Mouse (Mus musculus): ENCODE data around the gene Tmeff2. TPM values are rescaled to one million over a fixed set of nuclear protein-coding genes. Genes with fewer than 3 reads are reported as not detected.
A peak's percentile ranks its signal among the peaks of the same experiment; 100 is the strongest.

The Tmeff2 gene
- polyA plus RNA-seq, 2 experiments: 0.29 to 0.41 TPM

GRCm38 (mm10) chr1:50926374-50927060, 26.1 kb downstream of the Tmeff2 start:
- Histone ChIP-seq H3K27ac (no peak overlapping the region), H3K4me3 (ENCODE audit: insufficient read depth in 1 of 2, low read depth in 2 of 2, low read length in 2 of 2) (peak overlapping the region; percentile 8 to 37; a peak in 3 of 4 replicates), H3K9me3 (ENCODE audit: control insufficient read depth, low read length) (no peaks in the 10 kb centered on the region), H3K4me1 (replicated peaks; ENCODE audit: control insufficient read depth in 2 of 2, insufficient read depth in 2 of 2, low read length in 1 of 2) (no peaks in the 10 kb centered on the region), H3K4me2 (ENCODE audit: low read depth) (peak overlapping the region; percentile 62), H3K27me3 (ENCODE audit: control insufficient read depth, insufficient read depth, low read length) (peaks cover 42% of the 10 kb centered on the region), H3K36me3 (replicated peaks; ENCODE audit: control insufficient read depth, insufficient read depth, low read depth) (no peaks in the 10 kb centered on the region), H3K9ac (replicated peaks) (no peak overlapping the region)
- 2% methylated on average over 23 of the region's 23 CpGs for WGBS (ENCODE audit: insufficient replicate concordance)
- no peak for TF ChIP-seq CTCF (IDR thresholded peaks at IDR 0.05; ENCODE audit: low read depth)
- TF ChIP-seq EP300 (IDR thresholded peaks at IDR 0.05; ENCODE audit: low read depth): no peak
- no peak for ATAC-seq (ENCODE audit: insufficient read depth)
- no peak for DNase-seq (ENCODE audit: low read depth in 3 of 3, low spot score in 3 of 3)

GRCm38 (mm10) chr1:50927077-50927611, 26.7 kb downstream of the Tmeff2 start:
- 2% methylated on average over 37 of the region's 37 CpGs for WGBS (ENCODE audit: insufficient replicate concordance)
- Histone ChIP-seq H3K36me3 (replicated peaks; ENCODE audit: control insufficient read depth, insufficient read depth, low read depth) (no peaks in the 10 kb centered on the region), H3K4me3 (ENCODE audit: insufficient read depth in 1 of 2, low read depth in 2 of 2, low read length in 2 of 2) (peak overlapping the region; percentile 36 to 37), H3K27me3 (ENCODE audit: control insufficient read depth, insufficient read depth, low read length) (peaks cover 42% of the 10 kb centered on the region), H3K4me2 (ENCODE audit: low read depth) (peak overlapping the region; percentile 62), H3K9ac (replicated peaks) (no peak overlapping the region), H3K4me1 (replicated peaks; ENCODE audit: control insufficient read depth in 2 of 2, insufficient read depth in 2 of 2, low read length in 1 of 2) (no peaks in the 10 kb centered on the region), H3K27ac (no peak overlapping the region), H3K9me3 (ENCODE audit: control insufficient read depth, low read length) (no peaks in the 10 kb centered on the region)
- ATAC-seq (ENCODE audit: insufficient read depth): peak; percentile 56
- DNase-seq (ENCODE audit: low read depth in 3 of 3, low spot score in 3 of 3): peak in 1 of 3 experiments; percentile 11
- TF ChIP-seq EP300 (IDR thresholded peaks at IDR 0.05; ENCODE audit: low read depth): no peak
- peak; percentile 40; the same call in 1 of the 2 replicates for TF ChIP-seq CTCF (IDR thresholded peaks at IDR 0.05; ENCODE audit: low read depth)

DNA sequence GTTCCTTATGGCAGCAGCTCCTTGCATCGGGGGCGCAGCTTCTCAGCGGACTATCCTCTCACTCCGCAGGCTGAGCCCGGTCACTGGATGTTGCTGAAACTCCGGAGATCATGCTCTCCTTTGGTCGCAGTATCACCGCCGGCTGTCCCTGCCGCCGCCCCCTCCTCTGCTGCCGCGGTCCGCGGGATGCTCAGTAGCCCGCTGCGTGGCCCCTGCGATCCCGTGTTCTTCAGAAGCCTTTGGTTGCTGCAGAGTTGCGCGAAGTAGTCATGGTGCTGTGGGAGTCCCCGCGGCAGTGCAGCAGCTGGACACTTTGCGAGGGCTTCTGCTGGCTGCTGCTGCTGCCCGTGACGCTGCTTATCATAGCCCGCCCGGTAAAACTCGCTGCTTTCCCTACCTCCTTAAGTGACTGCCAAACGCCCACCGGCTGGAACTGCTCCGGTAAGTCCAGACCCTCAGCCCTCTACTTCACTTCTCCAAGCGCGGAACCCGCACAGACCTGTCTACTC, 27.3 kb downstream of the Tmeff2 start:
- under 1% methylated on average over 35 of the region's 35 CpGs for WGBS (ENCODE audit: insufficient replicate concordance)
- Histone ChIP-seq H3K9ac (replicated peaks) (no peak overlapping the region), H3K4me2 (ENCODE audit: low read depth) (peak overlapping the region; percentile 62), H3K4me3 (ENCODE audit: insufficient read depth in 1 of 2, low read depth in 2 of 2, low read length in 2 of 2) (peak overlapping the region; percentile 36 to 37), H3K27me3 (ENCODE audit: control insufficient read depth, insufficient read depth, low read length) (peaks cover 42% of the 10 kb centered on the region), H3K36me3 (replicated peaks; ENCODE audit: control insufficient read depth, insufficient read depth, low read depth) (no peaks in the 10 kb centered on the region), H3K27ac (no peak overlapping the region), H3K9me3 (ENCODE audit: control insufficient read depth, low read length) (no peaks in the 10 kb centered on the region), H3K4me1 (replicated peaks; ENCODE audit: control insufficient read depth in 2 of 2, insufficient read depth in 2 of 2, low read length in 1 of 2) (no peaks in the 10 kb centered on the region)
- DNase-seq (ENCODE audit: low read depth in 3 of 3, low spot score in 3 of 3): no peak
- ATAC-seq (ENCODE audit: insufficient read depth): no peak; the same call in 1 of the 2 replicates
- TF ChIP-seq CTCF (IDR thresholded peaks at IDR 0.05; ENCODE audit: low read depth): no peak
- no peak for TF ChIP-seq EP300 (IDR thresholded peaks at IDR 0.05; ENCODE audit: low read depth)

GRCm38 (mm10) chr1:50928776-50929175, 28.3 kb downstream of the Tmeff2 start:
- Histone ChIP-seq H3K4me2 (ENCODE audit: low read depth) (no peak overlapping the region), H3K36me3 (replicated peaks; ENCODE audit: control insufficient read depth, insufficient read depth, low read depth) (no peaks in the 10 kb centered on the region), H3K27me3 (ENCODE audit: control insufficient read depth, insufficient read depth, low read length) (peaks cover 42% of the 10 kb centered on the region), H3K4me1 (replicated peaks; ENCODE audit: control insufficient read depth in 2 of 2, insufficient read depth in 2 of 2, low read length in 1 of 2) (no peaks in the 10 kb centered on the region), H3K4me3 (ENCODE audit: insufficient read depth in 1 of 2, low read depth in 2 of 2, low read length in 2 of 2) (no peak overlapping the region), H3K9ac (replicated peaks) (no peak overlapping the region), H3K9me3 (ENCODE audit: control insufficient read depth, low read length) (no peaks in the 10 kb centered on the region), H3K27ac (no peak overlapping the region)
- ATAC-seq (ENCODE audit: insufficient read depth) (no peak), DNase-seq (ENCODE audit: low read depth in 3 of 3, low spot score in 3 of 3) (no peak)
- WGBS (ENCODE audit: insufficient replicate concordance): 35% methylated on average over 3 of the region's 3 CpGs
- TF ChIP-seq CTCF (IDR thresholded peaks at IDR 0.05; ENCODE audit: low read depth) (no peak), EP300 (IDR thresholded peaks at IDR 0.05; ENCODE audit: low read depth) (no peak)

GRCm38 (mm10) chr1:50935076-50935475, 34.6 kb downstream of the Tmeff2 start:
- H3K27me3 ChIP-seq (ENCODE audit: control insufficient read depth, insufficient read depth, low read length): no peaks in the 10 kb centered on the region
- no peak overlapping the region for H3K9ac ChIP-seq (replicated peaks)
- DNase-seq (ENCODE audit: low read depth in 3 of 3, low spot score in 3 of 3): no peak
- no peaks in the 10 kb centered on the region for H3K36me3 ChIP-seq (replicated peaks; ENCODE audit: control insufficient read depth, insufficient read depth, low read depth)
- H3K4me3 ChIP-seq (ENCODE audit: insufficient read depth in 1 of 2, low read depth in 2 of 2, low read length in 2 of 2): no peak overlapping the region
- H3K27ac ChIP-seq: no peak overlapping the region
- 10% methylated on average over 2 of the region's 2 CpGs for WGBS (ENCODE audit: insufficient replicate concordance)
- H3K9me3 ChIP-seq (ENCODE audit: control insufficient read depth, low read length): no peaks in the 10 kb centered on the region
- no peaks in the 10 kb centered on the region for H3K4me1 ChIP-seq (replicated peaks; ENCODE audit: control insufficient read depth in 2 of 2, insufficient read depth in 2 of 2, low read length in 1 of 2)
- ATAC-seq (ENCODE audit: insufficient read depth): no peak
- H3K4me2 ChIP-seq (ENCODE audit: low read depth): no peak overlapping the region
- TF ChIP-seq CTCF (IDR thresholded peaks at IDR 0.05; ENCODE audit: low read depth) (no peak), EP300 (IDR thresholded peaks at IDR 0.05; ENCODE audit: low read depth) (no peak)
